Mouse (Mus musculus) stomach, postnatal 0 days (tissue): ENCODE results near the gene Cdh16.

Experiments
- CTCF ChIP-seq: IDR thresholded peaks from 2 replicates; pipeline ENCODE4 v1.5.1; 2016; ENCODE audit warnings: antibody characterized with exemption, low read depth, mild to moderate bottlenecking, moderate library complexity
- EP300 ChIP-seq: optimal IDR thresholded peaks from 2 replicates; pipeline ENCODE3; 2016; ENCODE audit warnings: antibody characterized with exemption

- TF ChIP-seq CTCF (no peak), EP300 (no peak)
Measured at GRCm38 (mm10) chr8:104560731-104561130, 63.5 kb downstream of the Cdh16 start.
